Mouse (Mus musculus): ENCODE measurements around the gene A630023A22Rik.
A peak's percentile ranks its signal among the peaks of the same experiment; 100 is the strongest.

A630023A22Rik gene

DNA sequence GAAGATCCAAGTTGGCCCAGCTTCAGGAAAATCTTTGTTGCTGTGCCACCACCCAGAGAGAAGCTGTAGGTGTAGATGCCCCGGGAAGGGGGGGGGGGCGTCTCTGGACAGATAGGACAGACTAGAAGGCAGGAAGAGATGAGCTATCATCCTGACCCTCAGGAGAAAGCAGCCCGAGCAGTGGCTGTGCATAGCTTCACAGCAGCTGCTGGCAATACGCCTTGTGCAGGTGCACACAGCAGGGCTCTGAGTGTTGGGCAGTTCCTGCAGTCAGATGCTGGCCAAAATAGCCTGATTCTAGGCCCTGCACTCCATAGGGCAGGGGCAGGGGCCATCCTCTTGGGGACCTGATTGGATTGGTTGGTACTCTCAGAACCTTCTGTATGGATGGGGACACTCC is 15.7 kb downstream of the A630023A22Rik start:
- no peak for DNase-seq (ENCODE audit: low read depth, low spot score)

DNA sequence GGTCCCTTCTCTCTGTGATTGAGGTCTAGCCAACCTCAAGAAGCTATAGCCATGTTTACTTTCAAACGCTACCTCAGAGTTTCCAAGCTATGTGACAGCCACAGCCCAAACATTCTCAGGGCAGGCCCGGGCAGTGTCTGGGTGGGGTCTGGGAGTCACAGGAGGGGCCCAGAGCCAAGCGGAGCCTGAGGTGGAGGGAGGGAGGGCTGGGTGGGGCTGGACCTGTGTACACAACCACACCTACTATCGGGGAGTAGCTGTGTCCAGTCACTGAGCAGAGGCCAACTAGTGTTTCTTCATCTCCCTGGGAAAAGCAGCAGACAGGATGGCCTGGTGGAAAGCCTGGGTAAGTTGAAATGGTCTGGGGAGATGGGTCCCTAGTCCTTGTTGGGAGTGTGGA is 16.8 kb downstream of the A630023A22Rik start, which contains the start of gene Anxa8:
Gene Anxa8 (plus strand): TSS at position 251 of the 400 bp plus-strand sequence.
- no peak for DNase-seq (ENCODE audit: low read depth, low spot score)

DNA sequence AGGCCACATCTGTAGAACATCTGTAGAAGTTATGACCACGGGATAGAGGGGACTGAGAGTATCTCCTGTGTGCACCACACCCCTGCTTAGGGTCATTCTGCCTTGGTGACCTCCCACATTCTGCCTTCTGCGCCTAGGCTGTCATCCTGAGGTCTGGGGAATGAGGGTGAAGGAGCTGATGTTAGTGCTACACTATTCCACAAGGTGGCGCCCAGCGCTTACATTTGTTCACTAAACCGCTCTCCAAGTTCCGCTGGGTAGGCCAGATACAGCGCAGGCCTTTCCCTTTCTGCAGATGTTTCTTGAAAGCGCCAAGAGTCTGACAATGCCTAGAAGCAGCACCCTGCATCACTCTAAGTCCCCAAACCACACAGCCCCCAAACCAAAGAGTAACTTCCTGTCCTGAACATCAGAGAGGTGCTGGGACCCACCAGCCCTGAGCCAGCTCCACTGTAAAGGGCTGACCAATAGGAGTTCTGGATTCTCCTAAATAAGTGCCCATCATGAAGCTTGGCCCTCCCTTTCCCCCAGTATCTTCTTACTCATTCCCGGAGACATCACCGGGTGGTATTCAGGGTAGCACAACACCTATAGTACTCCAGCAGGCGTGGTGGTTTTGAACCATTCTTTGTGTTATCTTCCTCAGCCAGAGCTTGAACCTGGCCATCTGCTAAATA is 22.1 kb downstream of the A630023A22Rik start:
- peak; percentile 75 for DNase-seq (ENCODE audit: low read depth, low spot score)

DNA sequence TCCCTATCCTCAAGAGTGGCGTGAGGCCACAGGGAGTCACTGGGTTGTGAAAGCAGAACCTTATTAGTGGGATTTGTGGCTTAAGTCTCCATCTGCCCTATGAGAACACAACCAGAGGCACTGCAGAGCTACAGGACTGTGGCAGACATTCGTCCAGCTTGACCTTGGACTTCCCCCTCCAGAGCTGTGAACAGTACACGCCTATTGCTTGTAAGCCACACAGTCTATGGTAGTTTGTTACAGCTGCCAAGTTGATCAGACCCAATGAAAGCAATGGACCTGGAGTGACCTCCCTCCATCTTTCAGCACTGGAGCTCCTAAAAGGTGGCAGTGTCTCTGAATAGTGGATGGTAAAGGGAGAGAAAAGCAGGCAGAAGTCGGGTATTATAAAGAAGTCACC is 24.3 kb downstream of the A630023A22Rik start:
- no peak for DNase-seq (ENCODE audit: low read depth, low spot score)

DNA sequence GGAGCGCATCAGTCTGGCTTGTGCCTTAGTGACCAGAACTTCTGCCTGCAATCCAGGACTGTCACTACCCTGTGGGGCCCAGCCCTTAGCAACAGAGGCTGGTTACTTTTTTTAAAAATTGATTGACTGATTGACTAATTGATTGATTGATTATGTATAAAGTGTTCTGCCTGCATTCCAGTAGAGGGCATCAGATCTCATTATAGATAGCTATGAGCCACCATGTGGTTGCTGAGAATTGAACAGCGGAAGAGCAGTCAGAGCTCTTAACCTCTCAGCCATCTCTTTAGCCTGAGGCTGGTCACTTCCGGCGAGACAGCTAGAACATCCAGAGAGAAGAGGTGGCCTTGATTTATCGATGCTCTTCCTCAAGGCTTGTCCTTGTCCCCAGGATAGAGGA is 25.3 kb downstream of the A630023A22Rik start:
- no peak for DNase-seq (ENCODE audit: low read depth, low spot score)

DNA sequence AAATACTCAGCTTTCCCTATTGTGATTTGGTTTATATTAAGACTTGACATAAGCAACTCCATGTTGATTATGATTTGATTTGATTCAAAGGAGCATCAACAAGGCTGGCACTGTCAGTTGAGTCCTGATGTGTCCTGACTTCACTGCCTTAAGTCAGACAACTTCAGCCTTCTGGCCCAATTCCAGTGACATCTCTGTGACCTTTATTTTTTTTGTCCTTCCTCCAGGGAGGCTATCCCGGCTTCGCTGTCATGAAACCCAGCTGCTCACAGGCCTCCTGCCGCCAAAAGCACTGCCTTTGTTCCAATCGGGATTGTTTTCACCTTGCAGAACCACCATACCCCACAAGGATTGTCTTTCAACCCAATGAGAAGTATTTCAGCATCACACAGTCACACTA is 27.2 kb downstream of the A630023A22Rik start:
- no peak for DNase-seq (ENCODE audit: low read depth, low spot score)

DNA sequence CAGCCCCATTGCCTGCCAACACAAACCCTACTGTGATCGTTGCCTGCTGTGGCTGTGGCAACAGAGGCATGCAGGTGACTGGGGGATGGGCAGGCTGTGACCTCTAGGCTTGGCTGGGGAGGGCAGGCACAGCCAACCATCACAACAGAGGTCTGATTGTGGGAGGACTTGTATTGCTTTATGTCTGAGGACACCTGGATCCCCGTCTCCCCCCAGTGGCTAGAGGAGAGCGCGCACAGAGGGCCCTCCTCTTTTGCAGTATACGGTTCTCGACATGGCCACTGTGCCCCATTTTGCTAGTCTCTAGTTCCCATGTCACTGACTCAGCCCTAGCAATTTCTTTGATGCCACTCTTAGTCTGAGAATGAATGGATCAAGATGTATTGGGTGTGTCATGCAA is 30.9 kb downstream of the A630023A22Rik start:
- peak; percentile 13 for DNase-seq (ENCODE audit: low read depth, low spot score)

DNA sequence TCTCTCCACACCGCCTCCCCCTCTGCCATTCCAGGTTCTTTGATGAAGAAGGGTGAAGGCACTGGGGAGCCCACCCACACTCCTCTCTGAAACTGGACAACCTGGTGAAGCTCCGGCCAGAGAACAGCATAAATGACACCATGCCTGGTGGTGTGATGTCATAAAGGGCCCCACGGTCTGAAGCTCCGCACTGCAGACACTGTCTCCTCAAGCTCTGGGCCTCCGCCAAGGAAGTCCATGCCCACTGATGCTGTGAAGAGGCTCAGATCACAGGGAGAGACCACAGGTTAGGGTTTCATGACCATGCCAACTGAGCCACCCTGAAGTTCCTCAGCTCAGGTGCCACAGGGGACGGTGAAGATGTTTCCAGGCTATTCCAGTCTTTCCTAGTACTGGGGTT is 50.0 kb downstream of the A630023A22Rik start, which contains the start of gene Antxrl:
Gene Antxrl (plus strand): TSS at position 192 of the 400 bp plus-strand sequence.
- no peak for DNase-seq (ENCODE audit: low read depth, low spot score)

DNA sequence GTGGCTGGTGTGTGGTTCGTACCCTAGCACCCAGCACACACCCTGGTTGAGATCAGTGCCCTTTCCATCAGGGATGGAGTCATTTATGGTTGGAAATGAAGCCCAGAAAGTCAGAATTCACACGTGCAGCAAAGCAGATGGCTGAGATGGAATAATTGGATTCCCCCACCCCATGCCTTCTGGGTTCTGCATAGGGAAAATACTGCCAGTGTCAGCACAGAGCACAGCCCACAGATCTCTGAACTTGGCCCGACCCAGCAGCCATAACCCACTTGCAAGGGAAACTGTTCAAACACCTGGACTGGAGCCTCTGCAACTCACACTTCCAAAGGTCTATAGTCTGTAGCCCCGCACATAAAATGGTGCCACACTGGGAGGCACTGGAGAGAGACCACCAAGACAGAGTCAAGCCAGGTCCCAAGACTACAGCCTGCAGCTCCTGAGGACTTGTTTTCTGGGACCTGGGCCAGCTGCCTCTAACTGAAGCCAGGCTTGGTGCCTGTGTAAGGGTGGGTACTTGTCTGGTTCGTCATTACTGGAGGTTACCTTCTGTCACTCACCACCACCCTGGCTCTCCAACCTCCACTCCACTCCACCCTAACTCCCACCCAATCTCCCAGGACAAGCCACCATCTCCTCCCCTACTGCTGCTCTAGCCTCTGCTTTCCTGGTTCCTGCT is 52.3 kb downstream of the A630023A22Rik start:
- no peak for DNase-seq (ENCODE audit: low read depth, low spot score)

DNA sequence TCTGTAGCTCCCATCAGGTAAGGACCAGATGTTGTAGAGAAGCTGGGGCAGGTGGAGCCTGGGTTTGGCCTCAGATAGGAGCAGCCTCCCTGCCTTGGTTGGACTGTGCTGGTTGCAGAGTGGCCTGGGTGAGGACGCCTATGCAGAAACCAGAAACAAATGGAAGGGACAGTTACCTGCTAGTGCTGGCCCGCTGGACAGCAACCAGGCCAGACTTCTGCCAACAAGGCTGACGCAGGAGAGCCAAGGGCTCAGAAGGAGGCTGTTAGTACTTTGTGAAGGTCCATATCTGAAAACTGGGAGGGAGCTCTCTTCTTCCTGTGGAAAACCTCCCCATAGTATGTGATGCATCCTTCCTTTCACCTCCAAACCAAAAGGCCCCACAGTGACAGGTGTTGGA is 59.2 kb downstream of the A630023A22Rik start:
- DNase-seq (ENCODE audit: low read depth, low spot score), result no peak

DNA sequence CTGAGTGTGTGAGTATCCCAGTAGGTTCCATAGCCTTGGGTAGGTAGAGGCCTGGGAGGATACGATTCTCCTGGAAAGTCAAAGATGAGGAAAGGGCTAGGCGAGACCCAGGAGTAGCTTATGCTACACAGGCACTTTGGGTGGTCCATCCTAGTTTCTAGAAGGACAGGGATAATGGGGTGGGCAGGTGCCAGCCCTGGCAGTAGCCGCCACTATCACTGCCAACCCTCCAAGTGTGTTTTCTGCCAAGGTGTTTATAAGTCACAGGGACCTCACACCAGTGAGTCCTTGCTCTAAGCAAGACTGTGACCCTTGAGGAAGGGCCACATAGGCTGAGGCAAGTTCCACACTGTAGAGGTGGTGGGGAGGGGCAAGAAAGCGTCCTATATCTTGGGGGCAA is 61.3 kb downstream of the A630023A22Rik start:
- DNase-seq (ENCODE audit: low read depth, low spot score), result no peak

DNA sequence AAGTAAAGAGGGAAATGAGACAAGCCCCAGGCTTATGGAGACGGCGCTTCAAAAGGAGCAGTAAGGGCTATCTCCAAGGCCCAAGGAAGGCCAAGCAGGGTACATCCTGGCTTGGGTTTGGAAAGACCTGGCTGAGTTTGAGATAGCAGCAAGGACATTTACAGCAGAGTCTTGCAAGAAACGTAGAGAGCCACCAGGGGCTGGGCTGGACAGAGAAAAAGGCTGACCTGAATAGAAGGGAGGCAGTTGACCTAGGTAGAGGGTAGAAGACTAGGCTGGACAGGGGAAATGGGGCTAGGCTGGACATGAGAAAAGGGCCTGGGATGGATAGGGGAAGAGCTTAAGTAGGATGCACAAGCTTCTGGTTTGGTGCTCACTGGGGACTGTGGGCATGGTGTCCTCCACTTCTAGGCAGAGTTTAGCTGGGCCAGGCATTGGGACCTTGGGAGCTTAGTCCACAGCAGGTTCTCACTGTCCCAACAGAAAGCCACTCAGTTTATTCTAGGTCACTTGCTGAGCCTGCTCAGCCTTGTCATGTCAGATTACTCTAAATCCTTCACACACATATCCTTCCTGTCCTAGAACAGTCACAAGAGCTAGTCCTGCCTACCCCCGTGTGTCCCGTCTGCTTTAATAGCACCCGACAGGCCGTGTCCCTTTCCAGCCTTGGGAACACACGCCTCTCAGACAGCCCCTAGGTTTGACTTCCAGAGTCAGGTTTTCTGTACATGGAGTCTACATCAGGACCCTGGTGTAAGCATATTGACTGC is 68.5 kb downstream of the A630023A22Rik start:
- no peak for DNase-seq (ENCODE audit: low read depth, low spot score)

DNA sequence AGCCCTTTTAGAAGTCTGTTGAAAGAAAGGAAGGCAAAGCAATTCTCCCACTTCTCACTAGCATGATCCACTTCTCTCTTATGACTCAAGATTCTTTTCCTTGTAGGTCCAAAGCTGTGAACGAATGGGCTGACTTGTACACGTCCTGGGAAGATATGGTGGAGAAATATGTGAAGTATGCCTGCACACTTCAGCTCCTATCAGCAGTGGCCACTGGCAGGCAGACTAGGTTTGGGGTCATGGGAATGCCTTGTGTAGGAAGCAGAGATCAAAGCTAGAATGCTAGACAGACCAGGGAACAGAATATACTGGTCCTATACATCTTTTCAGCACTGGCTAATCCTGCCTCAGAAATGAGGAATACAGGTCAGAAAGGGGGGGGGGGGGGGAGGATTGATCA is 75.8 kb downstream of the A630023A22Rik start:
- DNase-seq (ENCODE audit: low read depth, low spot score), result no peak

DNA sequence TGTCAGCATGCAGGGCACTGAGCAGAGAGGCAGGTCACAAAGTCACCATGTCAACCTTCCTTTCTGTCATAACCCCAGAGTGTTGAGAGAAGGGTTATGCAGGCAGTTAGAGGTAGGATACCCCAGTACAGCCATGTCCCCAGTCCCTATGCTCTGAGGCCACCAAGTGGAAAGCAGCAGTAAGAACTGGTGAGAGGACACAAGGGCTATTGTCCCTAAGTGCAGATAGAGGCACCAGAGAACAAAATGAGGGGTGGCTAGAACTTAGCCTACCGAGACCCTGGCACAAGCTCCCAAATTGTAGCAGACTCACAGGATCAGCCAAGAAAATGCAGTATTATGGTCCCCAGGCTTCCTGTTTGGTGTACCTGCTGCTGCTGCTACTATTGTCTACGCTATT is 85.6 kb downstream of the A630023A22Rik start:
- no peak for DNase-seq (ENCODE audit: low read depth, low spot score)

DNA sequence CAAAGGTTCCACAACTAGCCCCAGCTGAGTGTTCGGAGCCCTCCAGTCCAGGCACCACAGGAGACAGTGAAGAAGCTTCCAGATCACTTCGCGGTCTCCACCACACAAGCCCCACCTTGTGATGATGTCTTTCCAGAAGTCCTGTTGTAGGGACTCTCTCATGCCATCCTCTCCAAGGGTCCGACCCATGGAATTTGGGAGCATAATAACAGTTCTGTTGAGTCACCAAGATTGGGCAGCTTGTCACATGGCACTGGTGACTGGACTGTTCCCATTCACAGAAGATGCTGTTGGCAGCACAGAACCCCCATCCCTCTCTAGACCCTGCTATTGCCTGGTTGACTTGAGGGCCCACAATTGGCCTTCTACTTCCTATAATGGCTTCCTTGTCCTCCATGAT is 86.2 kb downstream of the A630023A22Rik start, which contains the start of gene Gm5460:
Gene Gm5460 (plus strand): TSS at position 378 of the 400 bp plus-strand sequence.
- no peak for DNase-seq (ENCODE audit: low read depth, low spot score)

DNA sequence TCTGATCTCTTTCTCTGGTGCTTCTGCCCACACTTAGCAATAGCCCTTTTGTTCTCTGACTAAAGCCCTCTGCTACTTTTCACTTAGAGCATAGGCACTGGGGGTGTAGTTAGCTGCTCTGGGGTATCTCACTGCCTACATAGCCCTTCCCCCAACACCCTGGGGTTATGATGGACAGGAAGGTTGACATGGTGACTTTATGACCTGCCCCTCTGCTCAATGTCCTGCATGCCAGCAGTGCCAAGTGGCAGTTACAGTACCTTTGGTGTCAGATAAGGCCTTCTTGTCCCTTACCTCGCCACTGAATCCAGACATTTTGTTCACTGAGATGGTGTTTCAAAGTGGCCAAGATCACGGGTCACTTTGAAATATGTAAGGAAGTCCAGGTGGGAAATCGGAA is 87.5 kb downstream of the A630023A22Rik start, which contains the start of gene Gm30083:
Gene Gm30083 (minus strand): TSS at position 120 of the 400 bp plus-strand sequence.
- DNase-seq (ENCODE audit: low read depth, low spot score), result no peak

DNA sequence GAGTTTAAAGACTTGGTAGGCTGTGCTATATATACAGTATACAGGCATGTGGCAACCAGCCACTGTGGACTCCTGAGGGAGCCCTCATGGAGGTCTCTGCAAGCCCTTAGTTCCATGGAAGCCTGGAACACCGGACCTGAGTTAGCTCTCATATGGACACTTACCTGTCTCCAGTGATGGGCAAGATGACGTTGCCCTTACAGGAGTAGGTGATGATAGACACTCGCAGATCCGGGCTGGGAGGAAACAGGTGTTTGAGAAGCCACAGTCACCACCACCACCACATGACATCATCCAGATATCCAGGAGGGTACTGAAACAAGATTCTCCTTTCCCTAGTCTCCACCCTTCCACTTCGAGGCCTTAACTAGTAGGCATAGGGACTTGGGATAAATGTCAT is 100.2 kb downstream of the A630023A22Rik start:
- no peak for DNase-seq (ENCODE audit: low read depth, low spot score)

DNA sequence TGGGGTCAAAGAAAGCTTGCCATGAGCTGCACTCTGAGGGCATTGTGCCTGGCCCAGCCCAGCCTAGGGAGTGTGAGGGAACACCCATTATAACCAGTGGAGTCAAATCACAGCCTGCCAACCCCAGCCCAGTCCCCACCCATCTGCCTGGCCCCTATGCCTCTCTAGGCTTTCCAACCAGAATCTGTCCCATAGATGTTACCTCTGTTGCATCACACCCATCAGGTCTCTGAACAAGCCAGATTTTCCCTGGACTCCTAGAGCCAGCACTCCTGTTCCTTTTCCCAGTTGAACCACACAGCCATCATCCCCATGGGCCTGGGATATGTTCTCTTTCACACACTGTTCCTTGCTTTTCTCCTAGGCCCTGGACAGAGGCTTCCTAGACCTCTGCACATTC is 101.1 kb downstream of the A630023A22Rik start:
- no peak for DNase-seq (ENCODE audit: low read depth, low spot score)
